Mouse (Mus musculus) adrenal gland, postnatal 36 days (tissue): ENCODE data around the gene C5ar2. TPM values are rescaled to one million over a fixed set of nuclear protein-coding genes. Genes with fewer than 3 reads are reported as not detected.

Source experiments
- DNase-seq, 2 experiments: peaks; one replicate each; pipeline ENCODE4 v3.0.0; 2021; ENCODE audit warnings: mixed read lengths in 1 of 2
- total RNA-seq, 2 experiments: library from RNA; stranded (reverse); gene quantifications; 2 replicates each; pipeline ENCODE4 v1.2.3; 2021

Gene C5ar2
- total RNA-seq, 2 experiments from 2014 or later = 0.43 to 0.50 TPM

- DNase-seq = no peak
Observed at GRCm38 (mm10) chr7:16197166-16197565, 46.8 kb downstream of the C5ar2 start.

- DNase-seq = no peak
Observed at GRCm38 (mm10) chr7:16196616-16197015, 47.3 kb downstream of the C5ar2 start.

GRCm38 (mm10) chr7:16193702-16194101, 50.3 kb downstream of the C5ar2 start:
- no peak for DNase-seq

- peak; percentile 70 to 84 for DNase-seq
Observed at GRCm38 (mm10) chr7:16192315-16192714, 51.6 kb downstream of the C5ar2 start.

GRCm38 (mm10) chr7:16187494-16187893, 56.5 kb downstream of the C5ar2 start:
- no peak for DNase-seq

Other genes with a start within 250 kb of the C5ar2 start
- gene Bicra, start 196.2 kb downstream of the C5ar2 start, total RNA-seq = 1 to 10 TPM; 9.4 to 9.9 TPM
- under 1 TPM; 0.10 to 0.13 TPM for gene Zfp541, start 182.3 kb downstream of the C5ar2 start, total RNA-seq
- gene Napa, start 145.7 kb downstream of the C5ar2 start, total RNA-seq = 100 to 1,000 TPM; 143 to 167 TPM
- 10 to 100 TPM; 20.0 to 22.6 TPM for gene Kptn, start 124.3 kb downstream of the C5ar2 start, total RNA-seq
- gene Slc8a2, start 114.3 kb downstream of the C5ar2 start, total RNA-seq = 1 to 10 TPM; 1.7 to 2.6 TPM
- 10 to 100 TPM; 11.6 to 14.0 TPM for gene Meis3, start 69.1 kb downstream of the C5ar2 start, total RNA-seq
- gene Dhx34, start 22.1 kb downstream of the C5ar2 start, total RNA-seq = 10 to 100 TPM; 11.8 to 14.2 TPM
- 1 to 10 TPM; 3.5 to 9.4 TPM for gene C5ar1, start 15.4 kb upstream of the C5ar2 start, total RNA-seq
- 10 to 100 TPM; 17.1 to 22.6 TPM for gene Inafm1, start 29.5 kb upstream of the C5ar2 start, total RNA-seq
- gene Ccdc9, start 42.6 kb upstream of the C5ar2 start, total RNA-seq = 10 to 100 TPM; 59.5 to 73.6 TPM
- gene Bbc3, start 64.2 kb upstream of the C5ar2 start, total RNA-seq = 1 to 10 TPM; 3.6 to 4.7 TPM
- gene Sae1, start 143.7 kb upstream of the C5ar2 start, total RNA-seq = 10 to 100 TPM; 69.1 to 70.8 TPM
- gene Zc3h4, start 156.8 kb upstream of the C5ar2 start, total RNA-seq = 10 to 100 TPM; 38.3 to 39.0 TPM
- 10 to 100 TPM; 69.1 to 82.7 TPM for gene Tmem160, start 208.6 kb upstream of the C5ar2 start, total RNA-seq
- gene Npas1, start 233.6 kb upstream of the C5ar2 start, total RNA-seq = not detected